Mouse (Mus musculus) hindbrain, embryonic 14.5 days (tissue): Measurements from ENCODE around the gene Ring1. TPM values are rescaled to one million over a fixed set of nuclear protein-coding genes. Genes with fewer than 3 reads are reported as not detected.
"Not testable (repeated sequence)": the region's sequence is repeated elsewhere in the genome, so short reads cannot be mapped to it uniquely, and the experiment has no call there.

Experiments used
- ATAC-seq: fragments of 200-750 bp; cut with Nextera tagmentation; 2 replicates; pipeline ENCODE4 v1.8.0; 2017; ENCODE audit warnings: moderate number of reproducible peaks, mild to moderate bottlenecking, moderate TSS enrichment, moderate library complexity; ENCODE audit not compliant: low FRiP score
- DNase-seq: peaks from one replicate; pipeline ENCODE4 v3.0.0-alpha.2; 2015; ENCODE audit warnings: low spot score
- H3K27ac ChIP-seq: fragments of 300-500 bp; sonication (generic); 2 replicates; pipeline ENCODE4 v1.5.1; 2014; ENCODE audit warnings: mild to moderate bottlenecking, moderate library complexity
- H3K27me3 ChIP-seq: fragments of 300-500 bp; sonication (generic); 2 replicates; pipeline ENCODE4 v1.6.1; 2014; ENCODE audit warnings: mild to moderate bottlenecking, low read length, mixed read lengths; ENCODE audit not compliant: control insufficient read depth, insufficient read depth
- H3K36me3 ChIP-seq: fragments of 300-500 bp; sonication (generic); replicated peaks from 2 replicates; pipeline ENCODE4 v1.6.1; 2014; ENCODE audit not compliant: control insufficient read depth, insufficient read depth
- H3K4me1 ChIP-seq: fragments of 300-500 bp; sonication (generic); replicated peaks from 2 replicates; pipeline ENCODE4 v1.6.1; 2014; ENCODE audit warnings: antibody characterized with exemption, low read length, mixed read lengths; ENCODE audit not compliant: control insufficient read depth, insufficient read depth
- H3K4me2 ChIP-seq: fragments of 300-500 bp; sonication (generic); replicated peaks from 2 replicates; pipeline ENCODE4 v1.6.1; 2014; ENCODE audit warnings: mild to moderate bottlenecking, moderate library complexity
- H3K4me3 ChIP-seq: fragments of 300-500 bp; sonication (generic); replicated peaks from 2 replicates; pipeline ENCODE4 v1.5.1; 2014; ENCODE audit warnings: mild to moderate bottlenecking, low read length
- H3K9ac ChIP-seq: fragments of 300-500 bp; sonication (generic); 2 replicates; pipeline ENCODE4 v1.6.1; 2014
- H3K9me3 ChIP-seq: fragments of 300-500 bp; sonication (generic); 2 replicates; pipeline ENCODE4 v1.6.1; 2016; ENCODE audit warnings: low read length; ENCODE audit not compliant: control insufficient read depth
- WGBS: fragments of 180-500 bp; shearing (Covaris S2); extraction: QIAGEN DNeasy Blood & Tissue Kit; methylation state at CpG from one replicate; pipeline ENCODE4 v1.1.7; 2014; 5-methylcytosine and 5-hydroxymethylcytosine counted together
- polyA plus RNA-seq: library from polyadenylated mRNA; unstranded; fragments of >200 nt; fragmentation: Nextera tagmentation; extraction: Ambion mirVana; gene quantifications from 2 replicates; pipeline ENCODE4 v1.2.1, GENCODE M21; 2014

Gene Ring1
- polyA plus RNA-seq, 1 experiment from 2014 or later = 7.8 TPM

DNA sequence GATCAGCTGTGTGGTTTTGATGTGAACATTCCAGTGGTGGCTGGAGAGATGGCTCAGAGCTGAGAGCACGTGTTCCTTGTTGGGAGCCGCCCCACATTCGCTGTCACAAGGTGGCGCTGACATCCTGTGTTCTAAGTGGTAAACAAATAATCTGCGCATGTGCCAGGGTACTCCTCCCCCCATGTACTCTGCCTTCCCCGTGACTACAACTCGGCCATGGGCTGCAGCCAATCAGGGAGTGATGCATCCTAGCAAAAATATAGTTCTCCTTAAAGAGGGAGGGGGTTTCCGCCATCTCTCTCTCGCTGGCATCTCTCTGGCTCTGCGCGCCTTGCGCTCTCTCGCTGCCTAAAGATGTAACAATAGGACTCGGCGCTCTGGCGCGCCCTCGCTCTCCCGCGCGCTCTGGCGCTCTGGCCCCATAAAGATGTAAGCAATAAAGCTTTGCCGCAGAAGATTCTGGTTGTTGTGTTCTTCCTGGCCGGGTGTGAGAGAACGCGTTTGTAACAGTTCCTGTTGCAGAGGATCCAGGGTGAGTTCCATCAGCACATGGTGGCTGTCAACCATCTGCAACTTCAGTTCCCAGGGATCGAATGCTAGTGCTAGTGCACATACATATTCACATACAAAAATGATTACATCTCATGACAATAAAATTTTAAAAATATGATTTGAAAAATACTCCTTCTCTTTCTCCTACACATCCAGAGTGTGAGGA lies 43.1 kb downstream of the Ring1 start:
- peaks cover 39% of the 10 kb centered on the region for H3K27me3 ChIP-seq
- peak overlapping the region; percentile 95 for H3K27ac ChIP-seq
- peak overlapping the region; percentile 67 for H3K9ac ChIP-seq
- under 1% methylated on average over 27 of the region's 27 CpGs for WGBS
- ATAC-seq (peak; percentile 96), DNase-seq (peak; percentile 93)
- H3K4me2 ChIP-seq = peak overlapping the region; percentile 65
- peak overlapping the region; percentile 45 for H3K4me3 ChIP-seq
- not testable (repeated sequence) for H3K36me3 ChIP-seq, H3K4me1 ChIP-seq, H3K9me3 ChIP-seq

DNA sequence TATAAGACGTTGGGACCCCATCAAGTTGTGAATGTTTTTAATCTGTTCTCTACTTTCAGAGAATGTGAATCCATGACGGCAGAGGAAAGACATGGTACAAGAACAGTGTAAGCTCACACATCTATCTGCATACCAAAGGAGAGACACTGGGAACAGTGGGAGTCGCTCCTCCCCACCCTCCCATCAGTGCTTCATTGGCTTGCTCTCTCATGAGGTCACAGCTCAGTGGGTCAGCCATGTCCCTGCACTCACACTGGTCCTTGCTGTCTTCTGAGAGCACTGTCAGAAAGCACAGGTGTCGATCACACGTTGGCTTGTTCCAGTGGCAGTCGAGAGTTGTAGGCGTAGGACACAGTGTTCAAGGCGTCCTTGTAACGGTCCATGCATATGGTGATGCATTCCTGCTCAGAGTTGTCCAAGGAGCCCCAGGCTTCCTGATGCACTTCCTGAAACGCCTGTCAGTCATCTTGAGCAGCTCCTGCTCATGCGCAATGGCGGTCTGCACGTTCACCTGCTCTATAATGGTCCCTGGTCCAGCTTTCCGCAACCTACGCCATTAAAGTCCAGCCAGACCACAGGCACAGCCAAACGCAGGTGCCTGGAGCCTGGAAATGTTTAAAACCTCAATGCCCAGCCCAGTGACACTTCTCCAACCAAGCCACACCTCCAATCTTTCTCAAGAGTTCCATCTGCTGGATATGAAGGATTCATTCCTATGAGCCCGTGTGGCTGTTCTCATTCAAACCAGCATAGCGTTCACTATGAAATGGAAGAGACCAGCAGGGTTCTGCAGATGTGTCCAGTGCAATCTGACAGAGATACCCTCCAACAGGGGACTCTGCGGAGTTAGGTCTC lies 44.1 kb downstream of the Ring1 start:
- no peak overlapping the region for H3K4me3 ChIP-seq
- WGBS = 78% methylated on average over 19 of the region's 19 CpGs

DNA sequence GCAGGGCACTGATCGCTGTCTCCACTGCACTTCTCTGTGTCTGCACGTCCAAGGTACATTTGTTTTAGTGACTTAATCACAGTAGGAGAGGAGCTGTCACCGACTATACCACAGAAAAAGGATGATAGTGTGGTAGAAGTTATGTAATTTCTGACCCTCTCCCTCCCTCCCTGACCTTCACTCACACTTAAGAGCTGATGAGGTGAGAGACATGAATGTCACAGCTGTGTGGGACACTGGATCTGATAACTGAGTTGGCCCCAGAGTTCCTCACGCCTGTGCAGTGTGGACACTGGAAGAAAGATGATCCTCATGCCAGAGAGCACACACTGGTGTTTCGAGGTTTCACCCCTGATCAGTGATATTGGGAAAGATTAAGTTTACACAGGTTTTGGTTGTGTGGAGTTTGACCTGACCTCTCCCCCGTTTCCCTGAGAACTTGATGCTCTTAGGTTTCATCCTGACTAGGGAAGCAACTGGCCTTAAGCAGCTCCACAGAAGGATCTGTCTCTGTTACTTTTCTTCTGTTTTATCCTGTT lies 44.9 kb downstream of the Ring1 start:
- ATAC-seq (no peak), DNase-seq (no peak)
- no peaks in the 10 kb centered on the region for H3K9me3 ChIP-seq
- H3K9ac ChIP-seq = no peak overlapping the region
- peaks cover 5% of the 10 kb centered on the region; the same call in 1 of the 2 replicates for H3K4me1 ChIP-seq
- peaks cover 42% of the 10 kb centered on the region for H3K27me3 ChIP-seq
- no peak overlapping the region for H3K27ac ChIP-seq
- H3K4me3 ChIP-seq = no peak overlapping the region
- H3K36me3 ChIP-seq = no peaks in the 10 kb centered on the region
- WGBS = 79% methylated on average over 6 of the region's 6 CpGs
- H3K4me2 ChIP-seq = no peak overlapping the region

More for the DNA sequence above, 44.1 kb downstream of the Ring1 start:
- DNase-seq = no peak
- ATAC-seq = no peak
- Histone ChIP-seq H3K9me3 (no peaks in the 10 kb centered on the region), H3K27ac (no peak overlapping the region; the same call in 1 of the 2 replicates), H3K4me2 (peak overlapping the region; percentile 65; the same call in 1 of the 2 replicates), H3K36me3 (no peaks in the 10 kb centered on the region), H3K4me1 (peaks cover 5% of the 10 kb centered on the region; the same call in 1 of the 2 replicates), H3K9ac (0 out of 2 replicates have a peak overlapping the region, but pooled peaks have one; percentile 4), H3K27me3 (peaks cover 42% of the 10 kb centered on the region)

DNA sequence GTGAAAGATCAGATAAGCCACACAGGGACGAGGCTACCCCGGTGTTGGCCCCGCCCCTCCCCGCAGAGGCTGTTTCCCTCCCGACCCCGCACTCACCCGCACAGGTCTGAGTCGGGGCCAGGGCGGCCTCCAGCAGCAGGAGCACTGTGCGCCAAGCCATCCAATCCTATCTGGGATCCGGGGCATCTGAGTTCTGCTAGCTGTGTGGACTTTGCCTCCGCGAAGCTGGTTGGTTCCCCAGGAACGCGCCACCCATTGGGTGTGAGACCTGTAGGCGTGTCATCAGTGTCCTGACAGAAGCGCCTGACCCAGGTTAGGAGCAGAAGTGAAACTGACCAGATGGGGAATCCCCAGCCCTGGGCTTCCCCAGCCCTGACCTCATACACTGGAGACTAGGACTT lies 45.8 kb downstream of the Ring1 start:
- H3K27me3 ChIP-seq = peaks cover 42% of the 10 kb centered on the region
- H3K4me2 ChIP-seq = peak overlapping the region; percentile 56
- ATAC-seq = no peak

DNA sequence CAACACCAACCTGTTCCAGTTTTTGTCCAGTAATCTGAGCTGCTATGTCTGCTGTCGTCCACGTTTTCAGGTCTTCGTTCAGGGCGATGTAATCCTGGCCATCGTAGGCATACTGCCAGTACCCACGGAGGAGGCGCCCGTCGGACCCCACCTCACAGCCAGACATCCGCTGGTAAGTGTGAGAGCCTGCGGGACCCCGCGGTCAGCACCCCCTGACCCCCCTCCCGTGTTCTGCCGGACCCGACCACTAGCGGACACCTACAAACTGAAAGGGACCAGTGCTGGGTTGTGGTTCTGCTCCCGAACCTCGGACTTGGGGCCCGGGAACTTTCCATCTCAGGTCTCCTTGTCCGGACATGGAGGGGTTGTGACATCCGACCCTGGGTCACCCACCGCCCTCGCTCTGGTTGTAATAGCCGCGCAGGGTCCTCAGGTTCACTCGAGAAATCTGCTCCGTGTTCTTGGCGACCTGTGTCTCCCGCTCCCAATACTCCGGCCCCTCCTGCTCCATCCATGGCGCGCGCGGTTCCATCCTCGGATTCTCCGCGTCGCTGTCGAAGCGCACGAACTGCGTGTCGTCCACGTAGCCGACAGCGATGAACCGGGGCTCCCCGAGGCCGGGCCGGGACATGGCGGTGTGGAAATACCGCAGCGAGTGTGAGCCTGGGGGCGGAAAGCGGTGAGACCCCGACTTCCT lies 46.5 kb downstream of the Ring1 start:
- WGBS = 2% methylated on average over 57 of the region's 57 CpGs
- Histone ChIP-seq H3K4me3 (peak overlapping the region; percentile 31), H3K36me3 (no peaks in the 10 kb centered on the region), H3K4me2 (peak overlapping the region; percentile 56), H3K27ac (no peak overlapping the region), H3K9ac (peak overlapping the region; percentile 39), H3K9me3 (no peaks in the 10 kb centered on the region), H3K4me1 (peaks cover 5% of the 10 kb centered on the region; the same call in 1 of the 2 replicates), H3K27me3 (peaks cover 42% of the 10 kb centered on the region)
- no peak for DNase-seq
- no peak for ATAC-seq

More for the DNA sequence above, 45.8 kb downstream of the Ring1 start:
- Histone ChIP-seq H3K36me3 (no peaks in the 10 kb centered on the region), H3K4me1 (peaks cover 5% of the 10 kb centered on the region; the same call in 1 of the 2 replicates), H3K9me3 (no peaks in the 10 kb centered on the region), H3K4me3 (peak overlapping the region; percentile 31), H3K27ac (no peak overlapping the region), H3K9ac (peak overlapping the region; percentile 39)
- 2% methylated on average over 17 of the region's 17 CpGs for WGBS
- DNase-seq = no peak

DNA sequence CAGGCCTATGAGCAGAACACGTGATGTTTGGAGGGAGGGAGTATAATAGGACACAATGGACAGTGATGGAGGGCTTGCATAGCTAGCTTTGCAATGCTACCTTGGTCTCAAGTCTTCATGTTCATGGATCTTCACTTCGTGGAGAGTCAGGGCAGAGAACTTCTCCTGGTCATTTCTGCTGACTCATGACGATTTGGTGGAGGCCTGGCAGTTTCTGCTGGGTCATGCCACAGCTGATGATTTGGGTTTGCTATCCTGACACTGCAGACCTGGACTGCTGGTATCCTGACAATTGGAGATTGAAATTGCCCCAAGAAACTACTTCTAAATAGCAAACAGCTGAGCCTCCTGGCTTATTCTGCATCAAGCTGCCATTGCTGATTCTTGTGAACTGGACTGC lies 50.9 kb downstream of the Ring1 start:
- no peaks in the 10 kb centered on the region for H3K36me3 ChIP-seq
- WGBS = 73% methylated on average over 3 of the region's 3 CpGs

DNA sequence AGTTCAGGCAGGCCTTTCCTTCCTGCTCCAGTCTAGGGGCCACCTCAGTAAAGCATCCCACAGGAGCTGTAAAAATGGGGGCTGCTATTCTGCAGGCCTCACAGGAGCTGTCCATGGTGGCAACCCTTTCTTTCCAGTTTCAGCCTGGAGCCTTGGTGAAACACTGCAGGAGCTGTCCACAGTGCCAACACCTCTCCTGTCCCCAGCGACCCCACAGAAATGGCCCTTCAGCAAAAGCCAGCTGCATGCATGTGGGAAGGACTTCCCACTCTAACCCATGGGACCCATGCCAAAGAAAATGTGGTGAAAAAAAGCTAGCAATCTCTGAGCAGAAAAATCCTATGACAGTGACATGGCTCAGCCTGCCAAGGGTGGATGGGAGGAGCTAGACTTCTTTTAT lies 51.8 kb downstream of the Ring1 start:
- H3K9me3 ChIP-seq = no peaks in the 10 kb centered on the region
- no peak overlapping the region for H3K4me3 ChIP-seq
- H3K4me2 ChIP-seq = no peak overlapping the region
- no peak overlapping the region for H3K9ac ChIP-seq
- no peak overlapping the region for H3K27ac ChIP-seq
- no peak for ATAC-seq
- WGBS = 21% methylated on average over 1 of the region's 1 CpGs
- no peak for DNase-seq
- H3K27me3 ChIP-seq = peaks cover 16% of the 10 kb centered on the region
- no peaks in the 10 kb centered on the region for H3K4me1 ChIP-seq
- no peaks in the 10 kb centered on the region for H3K36me3 ChIP-seq

More for the DNA sequence above, 50.9 kb downstream of the Ring1 start:
- no peaks in the 10 kb centered on the region for H3K4me1 ChIP-seq
- no peaks in the 10 kb centered on the region for H3K9me3 ChIP-seq
- no peak overlapping the region for H3K4me2 ChIP-seq
- DNase-seq = no peak
- H3K27ac ChIP-seq = no peak overlapping the region
- no peak for ATAC-seq
- H3K9ac ChIP-seq = no peak overlapping the region
- no peak overlapping the region for H3K4me3 ChIP-seq
- peaks cover 25% of the 10 kb centered on the region for H3K27me3 ChIP-seq
